Mouse (Mus musculus): ENCODE results near the gene Kremen2. TPM values are rescaled to one million over a fixed set of nuclear protein-coding genes. Genes with fewer than 3 reads are reported as not detected.

Gene Kremen2
- polyA plus RNA-seq, 1 experiment from 2014 or later = 0.51 TPM

- no peaks in the 10 kb centered on the region for H3K36me3 ChIP-seq (ENCODE audit: control insufficient read depth, insufficient read depth, low read length)
- WGBS = 28% methylated on average over 6 of the region's 6 CpGs
- H3K4me1 ChIP-seq (ENCODE audit: control insufficient read depth, insufficient read depth, low read length) = peaks cover 19% of the 10 kb centered on the region
- H3K9me3 ChIP-seq (ENCODE audit: control insufficient read depth, low read length) = no peaks in the 10 kb centered on the region
- H3K4me2 ChIP-seq (ENCODE audit: low read depth, low read length) = no peak overlapping the region
- ATAC-seq = no peak
- peaks cover 33% of the 10 kb centered on the region for H3K27me3 ChIP-seq (replicated peaks; ENCODE audit: control insufficient read depth, insufficient read depth, low read length)
- H3K4me3 ChIP-seq (ENCODE audit: low read length) = no peak overlapping the region
- H3K27ac ChIP-seq (ENCODE audit: low read length) = no peak overlapping the region
- H3K9ac ChIP-seq (ENCODE audit: low read depth, low read length) = no peak overlapping the region
These were observed 2.4 kb upstream of the Kremen2 start for GRCm38 (mm10) chr17:23748026-23748425.

- ATAC-seq = no peak
- H3K9ac ChIP-seq (ENCODE audit: low read depth, low read length) = no peak overlapping the region
- H3K4me3 ChIP-seq (ENCODE audit: low read length) = no peak overlapping the region
- no peak overlapping the region for H3K27ac ChIP-seq (ENCODE audit: low read length)
- peaks cover 38% of the 10 kb centered on the region for H3K27me3 ChIP-seq (replicated peaks; ENCODE audit: control insufficient read depth, insufficient read depth, low read length)
- H3K36me3 ChIP-seq (ENCODE audit: control insufficient read depth, insufficient read depth, low read length) = no peaks in the 10 kb centered on the region
- no peaks in the 10 kb centered on the region for H3K9me3 ChIP-seq (ENCODE audit: control insufficient read depth, low read length)
- 86% methylated on average over 3 of the region's 3 CpGs for WGBS
- no peak overlapping the region for H3K4me2 ChIP-seq (ENCODE audit: low read depth, low read length)
- peaks cover 22% of the 10 kb centered on the region for H3K4me1 ChIP-seq (ENCODE audit: control insufficient read depth, insufficient read depth, low read length)
These were observed 1.8 kb upstream of the Kremen2 start for GRCm38 (mm10) chr17:23747471-23747870.

- H3K9me3 ChIP-seq (ENCODE audit: control insufficient read depth, low read length) = no peaks in the 10 kb centered on the region
- H3K36me3 ChIP-seq (ENCODE audit: control insufficient read depth, insufficient read depth, low read length) = no peaks in the 10 kb centered on the region
- peaks cover 45% of the 10 kb centered on the region for H3K27me3 ChIP-seq (replicated peaks; ENCODE audit: control insufficient read depth, insufficient read depth, low read length)
- H3K4me1 ChIP-seq (ENCODE audit: control insufficient read depth, insufficient read depth, low read length) = peaks cover 25% of the 10 kb centered on the region
- no peak overlapping the region for H3K4me3 ChIP-seq (ENCODE audit: low read length)
- 87% methylated on average over 3 of the region's 3 CpGs for WGBS
- ATAC-seq = no peak
- no peak overlapping the region for H3K27ac ChIP-seq (ENCODE audit: low read length)
- no peak overlapping the region for H3K4me2 ChIP-seq (ENCODE audit: low read depth, low read length)
- no peak overlapping the region for H3K9ac ChIP-seq (ENCODE audit: low read depth, low read length)
These were observed 1.1 kb upstream of the Kremen2 start for GRCm38 (mm10) chr17:23746767-23747166.

- no peak overlapping the region for H3K27ac ChIP-seq (ENCODE audit: low read length)
- no peaks in the 10 kb centered on the region for H3K36me3 ChIP-seq (ENCODE audit: control insufficient read depth, insufficient read depth, low read length)
- H3K9me3 ChIP-seq (ENCODE audit: control insufficient read depth, low read length) = no peaks in the 10 kb centered on the region
- H3K27me3 ChIP-seq (replicated peaks; ENCODE audit: control insufficient read depth, insufficient read depth, low read length) = peaks cover 50% of the 10 kb centered on the region
- no peak for ATAC-seq
- 13% methylated on average over 12 of the region's 12 CpGs for WGBS
- no peak overlapping the region for H3K4me3 ChIP-seq (ENCODE audit: low read length)
- H3K4me2 ChIP-seq (ENCODE audit: low read depth, low read length) = peak overlapping the region; percentile 65; the same call in 1 of the 2 replicates
- peaks cover 25% of the 10 kb centered on the region for H3K4me1 ChIP-seq (ENCODE audit: control insufficient read depth, insufficient read depth, low read length)
- no peak overlapping the region for H3K9ac ChIP-seq (ENCODE audit: low read depth, low read length)
These were observed 678 bp upstream of the Kremen2 start for GRCm38 (mm10) chr17:23746311-23746710.

GRCm38 (mm10) chr17:23744651-23745050 is 982 bp downstream of the Kremen2 start:
- 6% methylated on average over 14 of the region's 14 CpGs for WGBS
- no peak for ATAC-seq
- H3K4me2 ChIP-seq (ENCODE audit: low read depth, low read length) = peak overlapping the region; percentile 65
- H3K36me3 ChIP-seq (ENCODE audit: control insufficient read depth, insufficient read depth, low read length) = no peaks in the 10 kb centered on the region
- H3K4me3 ChIP-seq (ENCODE audit: low read length) = no peak overlapping the region
- H3K4me1 ChIP-seq (ENCODE audit: control insufficient read depth, insufficient read depth, low read length) = peaks cover 32% of the 10 kb centered on the region
- no peaks in the 10 kb centered on the region for H3K9me3 ChIP-seq (ENCODE audit: control insufficient read depth, low read length)
- no peak overlapping the region for H3K27ac ChIP-seq (ENCODE audit: low read length)
- H3K27me3 ChIP-seq (replicated peaks; ENCODE audit: control insufficient read depth, insufficient read depth, low read length) = peaks cover 55% of the 10 kb centered on the region
- no peak overlapping the region for H3K9ac ChIP-seq (ENCODE audit: low read depth, low read length)

GRCm38 (mm10) chr17:23744076-23744475 is 1.6 kb downstream of the Kremen2 start:
- H3K4me1 ChIP-seq (ENCODE audit: control insufficient read depth, insufficient read depth, low read length) = peaks cover 37% of the 10 kb centered on the region
- WGBS = 30% methylated on average over 8 of the region's 8 CpGs
- peaks cover 55% of the 10 kb centered on the region for H3K27me3 ChIP-seq (replicated peaks; ENCODE audit: control insufficient read depth, insufficient read depth, low read length)

GRCm38 (mm10) chr17:23742941-23743340 is 2.7 kb downstream of the Kremen2 start:
- Histone ChIP-seq H3K4me3 (ENCODE audit: low read length) (no peak overlapping the region), H3K27ac (ENCODE audit: low read length) (no peak overlapping the region), H3K4me2 (ENCODE audit: low read depth, low read length) (peak overlapping the region; percentile 46; the same call in 1 of the 2 replicates), H3K27me3 (replicated peaks; ENCODE audit: control insufficient read depth, insufficient read depth, low read length) (peaks cover 55% of the 10 kb centered on the region), H3K9me3 (ENCODE audit: control insufficient read depth, low read length) (no peaks in the 10 kb centered on the region), H3K9ac (ENCODE audit: low read depth, low read length) (peak overlapping the region; percentile 48; the same call in 1 of the 2 replicates), H3K36me3 (ENCODE audit: control insufficient read depth, insufficient read depth, low read length) (no peaks in the 10 kb centered on the region), H3K4me1 (ENCODE audit: control insufficient read depth, insufficient read depth, low read length) (peaks cover 38% of the 10 kb centered on the region)
- ATAC-seq = no peak
- WGBS = 60% methylated on average over 12 of the region's 12 CpGs

More at GRCm38 (mm10) chr17:23744076-23744475, 1.6 kb downstream of the Kremen2 start:
- Histone ChIP-seq H3K36me3 (ENCODE audit: control insufficient read depth, insufficient read depth, low read length) (no peaks in the 10 kb centered on the region), H3K27ac (ENCODE audit: low read length) (no peak overlapping the region), H3K4me3 (ENCODE audit: low read length) (no peak overlapping the region), H3K9ac (ENCODE audit: low read depth, low read length) (no peak overlapping the region), H3K4me2 (ENCODE audit: low read depth, low read length) (no peak overlapping the region), H3K9me3 (ENCODE audit: control insufficient read depth, low read length) (no peaks in the 10 kb centered on the region)
- no peak for ATAC-seq

- peaks cover 38% of the 10 kb centered on the region for H3K4me1 ChIP-seq (ENCODE audit: control insufficient read depth, insufficient read depth, low read length)
- peaks cover 55% of the 10 kb centered on the region for H3K27me3 ChIP-seq (replicated peaks; ENCODE audit: control insufficient read depth, insufficient read depth, low read length)
- H3K9ac ChIP-seq (ENCODE audit: low read depth, low read length) = peak overlapping the region; percentile 48; the same call in 1 of the 2 replicates
- H3K36me3 ChIP-seq (ENCODE audit: control insufficient read depth, insufficient read depth, low read length) = no peaks in the 10 kb centered on the region; the same call in 1 of the 2 replicates
- H3K4me2 ChIP-seq (ENCODE audit: low read depth, low read length) = peak overlapping the region; percentile 46
- ATAC-seq = no peak
- peak overlapping the region; percentile 25 for H3K4me3 ChIP-seq (ENCODE audit: low read length)
- H3K9me3 ChIP-seq (ENCODE audit: control insufficient read depth, low read length) = no peaks in the 10 kb centered on the region
- H3K27ac ChIP-seq (ENCODE audit: low read length) = no peak overlapping the region
- WGBS = 6% methylated on average over 44 of the region's 44 CpGs
These were observed 3.3 kb downstream of the Kremen2 start for GRCm38 (mm10) chr17:23742210-23742793.

- no peak for ATAC-seq
- H3K4me2 ChIP-seq (ENCODE audit: low read depth, low read length) = no peak overlapping the region
- no peak overlapping the region for H3K9ac ChIP-seq (ENCODE audit: low read depth, low read length)
These were observed 4.0 kb downstream of the Kremen2 start for GRCm38 (mm10) chr17:23741359-23742209.

More at GRCm38 (mm10) chr17:23741359-23742209, 4.0 kb downstream of the Kremen2 start:
- WGBS = 44% methylated on average over 38 of the region's 38 CpGs
- Histone ChIP-seq H3K4me3 (ENCODE audit: low read length) (no peak overlapping the region), H3K27ac (ENCODE audit: low read length) (no peak overlapping the region), H3K9me3 (ENCODE audit: control insufficient read depth, low read length) (no peaks in the 10 kb centered on the region), H3K27me3 (replicated peaks; ENCODE audit: control insufficient read depth, insufficient read depth, low read length) (peaks cover 50% of the 10 kb centered on the region), H3K4me1 (ENCODE audit: control insufficient read depth, insufficient read depth, low read length) (peaks cover 38% of the 10 kb centered on the region), H3K36me3 (ENCODE audit: control insufficient read depth, insufficient read depth, low read length) (no peaks in the 10 kb centered on the region; the same call in 1 of the 2 replicates)
